Mouse (Mus musculus) spleen, adult 12 weeks (tissue): ENCODE measurements around the gene Zfp108.
"Not testable (repeated sequence)": the region's sequence is repeated elsewhere in the genome, so short reads cannot be mapped to it uniquely, and the experiment has no call there.

Experiments used
- DNase-seq: peaks from one replicate; pipeline ENCODE4 v3.0.0; 2022; ENCODE audit warnings: low spot score

Zfp108 gene

DNA sequence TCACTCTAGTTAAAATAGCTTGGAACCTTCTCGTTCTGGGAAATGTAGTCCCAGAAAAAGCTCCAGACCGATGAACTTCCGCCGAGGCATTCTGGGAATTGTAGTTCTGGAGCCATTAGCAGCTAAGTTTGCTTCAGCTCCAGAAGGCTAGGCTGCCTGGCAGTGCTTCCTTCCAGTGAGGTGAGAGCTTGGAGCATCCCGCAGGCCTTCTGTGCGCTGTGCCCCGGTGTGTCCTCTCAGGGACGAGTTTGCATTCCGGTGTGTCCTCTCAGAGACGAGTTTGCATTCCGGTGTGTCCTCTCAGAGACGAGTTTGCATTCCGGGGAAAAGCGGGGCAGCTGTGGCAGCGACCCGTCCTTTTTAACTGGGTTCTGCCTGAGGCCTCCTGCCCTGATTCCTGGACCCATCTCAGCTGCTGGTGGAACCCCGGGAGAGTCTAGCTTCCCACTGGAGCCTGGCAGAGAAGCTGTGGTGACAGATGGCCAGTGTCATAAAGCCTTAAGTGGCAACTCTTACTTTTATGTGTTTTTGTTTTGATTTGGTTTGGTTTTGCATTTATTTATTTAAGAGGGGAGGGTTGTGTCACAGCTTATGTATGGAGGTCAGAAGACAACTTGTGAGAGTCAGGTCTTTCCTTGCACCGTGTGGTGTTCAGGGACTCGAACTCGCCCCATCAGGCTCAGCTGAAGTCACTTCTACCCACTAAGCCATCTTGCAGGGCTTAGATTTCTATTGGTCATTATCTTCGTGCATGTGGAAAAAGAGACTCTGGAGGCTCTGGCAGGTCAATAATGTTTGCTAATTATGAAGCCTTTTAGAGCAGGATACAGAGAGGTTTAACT is at the start of gene Zfp108:
Gene Zfp108 (plus strand): TSS at position 162 of the 842 bp plus-strand sequence.
- DNase-seq = no peak

DNA sequence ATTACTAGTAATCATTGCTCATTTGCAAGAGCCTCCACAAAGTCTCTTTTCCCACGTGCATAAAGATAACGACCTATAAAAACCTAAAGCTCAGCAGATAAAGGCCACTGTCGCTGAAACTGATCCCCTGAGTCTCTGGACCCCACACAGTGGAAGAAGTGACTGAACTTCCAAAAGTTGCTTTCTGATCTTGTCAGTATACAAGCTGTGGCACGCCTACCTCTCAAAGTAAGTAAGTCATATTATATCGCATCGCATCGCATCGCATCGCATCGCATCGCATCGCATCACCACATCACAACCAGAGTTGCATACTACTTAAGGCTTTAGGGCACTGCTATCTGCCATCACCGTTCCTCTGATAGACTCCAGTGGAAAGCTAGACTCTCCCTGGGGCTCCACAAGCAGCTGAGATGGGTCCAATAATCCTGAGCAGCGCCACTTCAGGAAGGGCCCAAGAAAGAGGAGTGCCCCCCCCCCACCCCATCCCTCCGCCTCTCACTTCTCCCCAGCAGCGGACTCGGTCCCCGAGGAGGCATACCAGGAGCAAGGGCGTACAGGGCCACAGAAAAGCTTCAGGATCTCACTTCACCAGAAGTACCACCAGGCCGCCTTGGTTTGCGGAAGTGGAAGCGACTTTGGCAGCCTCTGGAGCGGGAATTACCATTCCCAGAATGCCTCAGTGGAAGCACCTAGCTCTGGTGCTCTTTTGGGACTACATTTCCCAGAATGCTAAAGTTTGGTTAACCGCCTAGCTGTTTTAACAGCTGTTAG is 46.9 kb upstream of the Zfp108 start:
- DNase-seq = no peak

DNA sequence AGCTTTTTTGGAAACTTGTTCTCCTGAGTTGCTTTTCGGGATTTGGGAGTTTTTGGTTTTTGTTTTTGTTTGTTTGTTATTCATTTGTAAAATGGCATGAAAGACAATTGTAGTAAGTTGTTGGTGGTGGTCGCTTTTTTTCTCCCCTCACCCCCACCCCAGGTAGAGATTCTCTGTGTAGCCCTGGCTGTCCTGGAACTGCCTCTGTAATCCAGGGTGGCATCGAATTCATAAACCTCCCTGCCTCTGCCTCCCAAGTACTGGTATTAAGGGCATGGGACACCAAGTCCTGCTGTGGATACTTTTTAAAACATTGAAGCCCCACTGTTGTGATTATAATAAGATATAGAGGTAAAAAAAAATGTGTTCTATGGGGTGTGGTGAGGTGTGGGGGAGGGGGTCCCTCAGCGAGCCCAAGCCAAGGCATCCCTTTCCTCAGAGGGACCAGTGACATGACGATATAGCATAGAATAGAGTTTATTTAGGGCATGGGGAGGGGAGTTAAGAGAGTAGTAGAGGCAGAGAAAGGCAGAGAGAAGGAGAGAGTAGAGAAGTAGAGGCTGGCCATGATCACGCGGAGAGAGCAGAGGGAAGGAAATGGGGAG is 46.2 kb upstream of the Zfp108 start:
- DNase-seq = no peak

DNA sequence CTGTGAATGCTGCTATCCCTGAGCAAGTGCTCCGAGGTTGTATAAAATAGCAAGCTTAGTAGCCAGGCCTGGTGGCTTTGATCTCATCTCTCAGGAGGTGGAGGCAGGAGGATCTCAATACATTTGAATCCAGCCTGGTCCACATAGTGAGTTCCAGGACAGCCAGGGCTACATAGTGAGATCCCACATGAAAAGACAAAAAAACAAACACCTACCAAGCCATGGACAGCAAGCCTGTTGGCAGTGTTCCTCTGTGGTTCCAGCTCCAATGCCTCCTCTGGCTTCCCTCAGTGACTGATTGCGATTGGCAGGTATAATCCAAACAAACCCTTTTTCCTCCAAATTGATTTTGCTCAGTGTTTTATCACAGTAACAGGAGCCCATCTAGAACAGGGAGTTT is 44.3 kb upstream of the Zfp108 start:
- DNase-seq = no peak

DNA sequence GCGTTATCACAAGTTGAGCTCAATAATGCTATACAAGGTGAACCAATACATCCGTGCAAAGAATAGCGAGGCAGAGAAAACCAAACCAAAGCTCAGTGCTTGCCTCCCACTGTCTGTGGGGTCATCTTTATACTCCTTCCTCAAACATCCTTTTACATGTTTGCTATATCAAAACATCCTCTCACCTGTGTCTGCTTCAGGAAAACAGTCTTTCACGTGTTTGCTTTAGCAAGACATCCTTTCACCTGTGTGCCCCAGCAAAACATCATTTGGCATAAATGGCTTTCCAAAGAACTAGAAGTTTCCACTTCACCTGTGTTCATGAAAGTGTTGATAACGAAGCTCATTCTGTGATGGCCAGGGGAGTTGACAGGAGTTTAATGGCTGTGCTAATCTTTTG is 43.3 kb upstream of the Zfp108 start, which contains the start of gene Zfp111:
Gene Zfp111 (minus strand): TSS at position 101 of the 400 bp plus-strand sequence.
- DNase-seq = no peak

DNA sequence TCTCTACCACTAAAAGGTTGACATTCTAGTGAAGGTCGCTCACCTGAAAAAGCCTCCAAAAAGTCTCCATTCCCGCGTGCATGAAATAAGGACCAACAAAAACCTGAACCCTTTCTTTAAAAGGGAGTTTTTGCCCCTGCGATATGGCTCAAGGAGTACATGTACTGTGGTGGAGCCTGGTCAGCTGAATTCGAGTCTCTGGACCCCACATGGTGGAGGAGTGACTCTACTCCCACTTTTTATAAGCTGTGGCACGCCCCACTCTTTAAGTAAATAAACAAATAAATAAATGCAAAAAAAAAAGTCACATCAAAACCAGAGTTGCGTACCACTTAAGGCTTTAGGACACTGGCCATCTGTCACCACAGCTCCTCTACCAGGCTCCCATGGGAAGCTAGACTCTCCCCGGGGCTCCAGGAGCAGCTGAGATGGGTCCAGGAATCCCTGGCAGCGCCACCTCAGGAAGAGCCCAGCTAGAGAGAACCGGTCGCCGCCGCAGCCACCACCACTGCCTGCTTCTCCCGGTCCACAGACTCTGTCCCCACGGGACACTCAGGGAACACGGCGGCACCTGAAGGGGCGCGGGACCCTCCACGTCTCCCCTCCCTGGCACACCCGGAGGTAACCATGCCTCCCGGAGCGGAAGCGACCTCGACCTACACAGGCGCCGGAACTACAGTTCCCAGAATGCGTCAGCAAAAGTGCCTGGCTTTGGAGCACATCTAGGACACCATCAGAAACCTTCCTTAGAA is 17.4 kb upstream of the Zfp108 start, which contains the start of gene Zfp109:
Gene Zfp109 (minus strand): TSS at position 521 of the 752 bp plus-strand sequence.
- DNase-seq = no peak

DNA sequence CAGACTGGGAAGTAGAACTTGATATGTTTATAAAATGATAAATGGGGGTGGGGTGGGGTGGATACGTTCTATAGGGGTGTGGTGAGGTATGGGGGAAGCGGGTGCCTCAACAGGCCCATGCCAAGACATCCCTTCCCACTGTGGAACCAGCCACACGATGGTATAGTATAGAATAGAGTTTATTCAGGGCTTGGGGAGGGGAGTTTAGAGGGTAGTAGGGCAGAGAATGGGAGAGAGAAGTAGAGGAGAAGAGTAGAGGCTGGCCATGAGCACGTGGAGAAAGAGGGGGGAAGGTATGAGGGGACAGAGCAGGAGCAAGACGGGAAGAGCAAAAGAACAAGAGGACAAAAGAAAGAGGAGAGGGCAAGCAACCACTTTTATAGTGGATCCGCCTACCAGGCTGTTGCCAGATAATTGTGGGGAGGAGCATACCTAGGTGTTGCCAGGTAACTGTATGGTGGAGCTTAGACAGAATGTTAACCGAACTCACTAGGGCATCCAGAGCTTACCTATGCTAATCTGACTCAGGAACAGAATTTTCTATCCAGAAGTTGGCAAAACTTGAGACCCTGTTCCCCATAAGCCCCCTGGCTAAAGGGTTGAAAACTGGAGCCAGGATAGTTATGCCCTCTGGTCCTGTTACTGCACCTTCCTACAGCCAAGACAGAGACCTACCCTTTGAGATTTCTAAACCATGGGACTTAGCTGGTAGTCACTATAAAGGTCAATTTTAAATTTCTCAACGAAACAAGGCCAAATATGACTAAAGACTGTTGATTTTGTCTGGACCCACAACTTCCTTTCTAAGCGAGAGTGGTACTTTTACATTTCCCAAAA is 597 bp upstream of the Zfp108 start:
- DNase-seq = no peak

DNA sequence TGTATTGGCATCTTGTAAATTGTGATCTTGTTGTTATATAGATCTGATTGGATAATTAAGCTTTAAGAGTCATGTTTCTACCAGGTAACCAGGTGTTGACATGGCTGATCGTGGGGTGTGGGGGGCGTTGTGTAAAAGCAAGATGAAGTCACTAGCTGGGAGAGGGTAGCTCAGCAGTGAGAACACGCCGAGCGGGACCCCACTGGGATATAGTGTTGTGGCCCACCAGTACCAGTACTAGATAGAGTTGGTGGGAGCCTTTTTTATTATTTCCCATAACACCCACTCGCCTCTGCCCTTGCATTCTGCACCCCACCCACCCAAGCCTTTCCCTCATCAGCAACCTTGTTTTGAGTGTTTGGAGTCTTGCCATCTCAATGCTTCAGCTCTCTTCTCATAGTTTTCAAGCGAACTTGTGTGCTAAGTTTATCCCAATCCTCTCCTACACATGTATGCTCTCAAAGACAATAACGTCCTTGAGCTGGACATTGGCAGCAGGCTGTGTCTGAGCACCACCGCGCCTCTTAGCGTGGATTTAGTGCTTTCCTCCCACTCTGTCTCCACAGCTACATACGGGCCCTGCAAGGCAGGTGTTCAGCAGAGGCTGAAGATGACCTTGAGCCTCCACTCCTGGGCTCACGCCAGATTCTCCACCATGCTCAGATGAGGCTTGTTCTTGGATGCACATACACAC is 4.9 kb downstream of the Zfp108 start:
- DNase-seq = no peak

DNA sequence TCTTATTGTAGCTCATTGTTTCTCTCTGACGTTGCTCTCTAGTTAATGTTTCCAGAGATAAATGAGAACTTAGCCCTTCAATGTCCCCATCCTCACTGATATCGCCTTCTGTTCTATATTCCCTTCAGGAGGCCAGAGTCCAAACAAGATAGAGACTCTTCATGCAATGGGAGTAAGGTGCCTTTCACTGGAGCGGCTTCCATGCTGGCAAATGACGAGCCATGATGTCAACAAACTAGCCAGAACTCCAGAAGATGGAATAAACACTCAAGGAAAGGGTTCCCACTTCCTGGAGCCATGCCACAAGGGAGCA is 5.4 kb downstream of the Zfp108 start:
- no peak for DNase-seq

DNA sequence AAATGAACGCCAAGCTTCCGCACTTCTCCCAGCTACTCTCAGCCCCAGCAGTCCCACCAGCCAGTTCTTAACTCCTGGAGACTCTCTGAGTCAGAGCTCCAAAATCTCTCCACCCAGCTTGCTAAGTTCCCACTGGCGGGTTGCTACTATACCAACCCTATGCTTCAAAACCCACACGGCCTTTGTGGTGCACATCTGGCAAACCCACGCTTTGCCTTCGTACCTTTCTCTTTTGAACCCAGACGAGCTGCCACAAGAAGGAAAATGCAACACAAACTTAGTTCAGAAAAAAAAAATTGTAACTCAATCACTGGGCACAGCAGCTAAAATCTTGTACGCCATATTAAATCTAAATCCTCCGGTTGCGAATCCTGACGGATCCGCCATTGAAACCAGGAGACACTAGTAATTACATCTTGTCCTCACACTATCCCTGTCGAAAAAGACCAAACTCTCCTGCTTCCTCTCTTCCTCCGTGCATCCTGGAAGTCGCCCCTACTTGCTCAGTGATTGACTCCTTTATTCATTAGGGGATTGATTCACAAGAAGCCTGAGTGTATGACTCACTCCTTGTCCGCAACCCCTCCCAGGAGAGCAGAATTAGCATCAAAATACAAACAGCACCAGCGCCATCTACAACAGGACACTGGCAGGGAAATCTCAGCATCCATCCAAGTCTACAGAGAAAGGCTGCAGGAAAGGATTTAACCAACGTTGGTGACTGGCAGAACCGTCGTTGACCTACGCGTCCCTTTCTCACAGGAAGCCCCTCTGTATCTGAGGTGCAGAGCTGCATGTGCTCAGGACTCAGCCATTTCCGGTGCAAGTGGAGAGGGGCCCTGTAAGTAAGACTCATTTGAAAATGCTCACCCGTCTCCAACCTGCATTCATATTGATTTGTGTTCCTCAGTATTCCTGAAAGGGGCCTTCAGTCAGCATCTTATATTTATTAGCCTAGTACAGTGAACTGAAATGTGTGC is 13.9 kb downstream of the Zfp108 start:
- no peak for DNase-seq

DNA sequence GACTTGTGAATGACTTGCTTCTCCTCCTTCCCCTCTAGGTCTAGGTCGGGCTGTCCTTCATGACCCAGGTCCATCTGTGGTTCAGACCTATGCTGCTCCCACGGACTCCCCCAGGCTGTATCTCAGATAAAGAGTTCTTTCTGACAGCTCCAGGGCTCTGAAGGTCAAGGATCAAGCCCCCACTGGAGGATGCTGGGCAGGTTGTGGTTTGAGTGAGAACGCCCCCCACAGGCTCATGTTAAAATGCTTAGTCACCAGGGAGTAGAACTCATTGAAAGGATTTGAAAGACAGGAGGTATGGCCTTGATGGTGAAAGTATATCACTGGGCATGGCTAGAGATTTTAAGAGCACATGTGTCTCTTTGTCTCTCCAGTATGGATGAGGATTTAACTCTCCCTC is 14.7 kb downstream of the Zfp108 start:
- DNase-seq = no peak

DNA sequence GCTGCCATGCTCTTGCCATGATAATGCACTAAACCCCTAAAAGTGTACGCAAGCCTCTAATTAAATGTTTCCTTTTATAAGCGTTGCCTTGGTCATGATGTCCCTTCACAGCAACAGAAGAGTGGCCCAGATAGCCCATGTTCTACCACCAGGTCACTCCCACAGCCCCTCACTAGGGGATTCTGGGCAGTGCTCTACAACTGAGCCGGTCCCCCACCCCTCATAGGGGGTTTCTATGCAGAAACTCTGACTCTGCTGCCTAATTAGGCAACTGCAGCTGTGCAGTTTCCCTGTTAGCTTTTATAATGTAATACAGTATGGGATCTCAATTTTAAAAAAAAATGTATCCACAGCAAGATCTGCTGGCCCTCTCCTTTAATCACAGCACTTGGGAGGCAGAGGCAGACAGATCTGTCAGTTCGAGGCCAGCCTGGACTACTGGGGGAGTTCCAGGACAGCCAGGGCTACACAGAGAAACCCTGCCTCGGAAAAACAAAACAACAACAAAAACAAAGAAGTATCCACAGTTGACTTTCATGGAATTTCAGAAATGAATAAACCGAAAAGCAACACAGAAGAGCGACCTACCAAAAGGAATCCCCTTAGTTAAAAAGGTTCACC is 15.2 kb downstream of the Zfp108 start:
- DNase-seq = no peak

DNA sequence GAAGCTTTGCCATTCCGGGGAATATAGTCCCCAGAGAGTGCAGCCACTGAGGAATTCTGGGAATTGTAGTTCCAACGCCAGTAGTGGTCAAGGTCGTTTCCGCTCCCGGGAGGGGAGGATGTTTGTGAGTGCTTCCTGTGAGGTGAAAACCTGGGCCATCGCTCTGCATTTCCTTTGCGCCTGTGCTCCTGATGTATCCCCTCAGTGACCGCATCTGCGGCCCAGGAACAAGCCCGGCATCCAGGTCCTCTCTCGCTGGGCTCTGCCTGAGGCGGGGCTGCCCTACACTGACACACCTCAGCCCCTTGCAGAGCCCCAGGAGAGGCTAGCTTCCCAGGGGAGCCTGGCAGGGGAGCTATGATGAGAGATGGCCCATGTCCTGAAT is 15.7 kb downstream of the Zfp108 start, which contains the start of gene Zfp93:
Gene Zfp93 (plus strand): TSS at position 133 of the 385 bp plus-strand sequence.
- no peak for DNase-seq

DNA sequence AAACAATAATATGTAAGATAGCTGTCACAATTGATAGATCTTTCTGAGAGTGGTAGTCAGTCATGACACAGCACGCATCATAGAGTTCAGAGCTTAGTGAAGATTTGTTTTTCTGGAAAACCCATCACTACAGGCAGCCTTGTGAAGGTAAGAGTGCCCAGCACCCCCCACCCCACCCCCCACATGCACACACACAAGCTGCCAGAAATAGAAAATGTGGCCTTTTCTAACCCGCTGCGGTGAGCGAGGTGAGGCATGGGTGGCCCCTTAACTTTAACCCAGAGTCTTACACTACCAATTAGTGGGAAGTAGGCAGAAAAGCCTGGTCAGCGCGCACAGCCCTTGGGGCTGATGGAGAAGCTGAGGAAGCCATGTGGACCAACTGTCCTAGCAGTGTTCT is 16.6 kb downstream of the Zfp108 start:
- DNase-seq = no peak

DNA sequence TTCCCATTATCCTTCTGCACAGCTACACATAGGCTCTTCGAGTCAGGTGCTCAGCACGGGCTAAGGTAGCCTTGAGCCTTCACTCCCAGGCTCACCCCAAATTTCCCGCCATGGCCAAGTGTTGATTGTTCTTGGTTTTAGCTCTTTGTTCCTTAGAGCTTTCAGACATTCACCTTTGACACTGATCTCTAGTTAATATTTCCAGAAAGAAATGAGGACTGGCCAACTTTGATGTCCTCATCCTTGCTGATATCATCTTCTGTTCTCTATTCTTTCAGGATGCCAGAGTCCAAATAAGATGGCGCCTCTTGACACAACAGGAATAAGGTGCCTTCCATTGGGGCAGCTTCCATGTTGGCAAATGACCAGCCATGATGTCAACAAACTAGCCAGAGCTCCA is 19.9 kb downstream of the Zfp108 start:
- no peak for DNase-seq

DNA sequence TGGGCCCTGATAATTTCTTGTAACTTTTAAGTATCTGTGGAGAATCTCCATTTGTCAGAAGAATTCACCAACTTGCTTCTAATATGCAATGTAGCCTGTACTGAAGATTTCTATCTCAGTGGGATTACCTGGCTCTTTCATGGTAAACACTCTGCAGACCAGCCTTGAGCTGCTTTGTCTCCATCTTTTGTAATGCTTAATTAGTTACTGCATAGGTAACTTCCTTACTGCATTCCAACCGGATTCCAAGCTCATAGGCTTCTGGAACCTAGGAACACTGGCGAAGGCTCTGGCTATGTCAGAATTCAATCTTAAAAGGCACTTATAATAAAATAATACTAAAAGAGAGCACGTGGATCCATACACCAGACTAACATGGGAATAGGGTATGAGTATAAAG is 24.2 kb downstream of the Zfp108 start:
- not testable (repeated sequence) for DNase-seq

DNA sequence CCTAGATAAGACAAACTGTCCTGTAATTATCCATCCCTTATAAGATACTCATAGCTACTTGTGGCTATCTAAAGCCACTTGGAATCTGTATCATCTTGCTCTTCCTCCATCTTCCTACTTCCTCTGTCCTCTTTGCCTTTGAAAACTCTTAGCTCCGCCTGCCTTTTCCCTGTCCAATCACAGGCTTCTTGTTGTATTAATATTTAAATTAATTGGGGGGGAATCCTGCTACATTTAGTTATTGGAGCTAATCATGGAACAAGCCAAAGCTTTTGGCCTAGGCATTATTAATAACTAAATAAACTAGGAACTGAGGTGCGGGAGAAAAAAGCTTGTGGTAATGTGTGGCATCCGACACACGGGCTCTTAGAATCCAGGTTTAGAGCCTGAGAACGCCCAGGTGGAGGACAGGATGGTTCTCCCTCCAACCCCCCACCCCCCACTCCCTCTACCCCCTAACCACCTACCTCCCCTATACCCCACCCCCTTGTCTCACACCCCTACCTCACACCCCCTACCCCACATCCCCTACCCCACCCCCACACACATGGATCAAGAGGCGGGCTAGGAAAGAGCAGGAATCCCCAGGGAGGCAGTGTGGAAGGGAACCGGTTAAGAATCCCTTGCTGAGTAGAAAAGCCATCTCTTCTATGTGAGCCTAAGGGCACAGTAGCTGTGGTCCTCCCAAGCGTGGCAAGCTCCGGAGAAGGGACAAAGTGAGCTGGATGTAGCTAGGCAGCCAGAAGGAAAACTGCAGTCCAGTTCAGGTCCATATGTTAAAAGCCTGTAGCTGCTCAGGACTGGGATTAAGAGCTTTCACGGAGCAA is 25.6 kb downstream of the Zfp108 start:
- no peak for DNase-seq

DNA sequence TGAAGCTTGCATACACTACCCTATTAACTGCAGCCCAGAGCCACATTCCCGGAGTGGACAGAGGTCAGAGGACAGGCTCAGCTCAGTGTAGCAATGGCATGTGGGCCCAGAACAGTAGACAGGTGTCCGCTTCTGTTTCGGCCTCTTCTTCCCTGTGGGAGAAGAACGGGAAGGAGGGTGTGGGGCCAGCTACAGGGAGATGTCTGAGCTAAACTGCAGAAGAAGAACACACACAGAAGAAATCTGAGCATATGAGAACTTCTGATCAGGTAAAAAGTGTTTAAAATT is 26.2 kb downstream of the Zfp108 start:
- DNase-seq = no peak
